ENCODE assay signal across 8 mouse cellular contexts in the genomic region with DNA sequence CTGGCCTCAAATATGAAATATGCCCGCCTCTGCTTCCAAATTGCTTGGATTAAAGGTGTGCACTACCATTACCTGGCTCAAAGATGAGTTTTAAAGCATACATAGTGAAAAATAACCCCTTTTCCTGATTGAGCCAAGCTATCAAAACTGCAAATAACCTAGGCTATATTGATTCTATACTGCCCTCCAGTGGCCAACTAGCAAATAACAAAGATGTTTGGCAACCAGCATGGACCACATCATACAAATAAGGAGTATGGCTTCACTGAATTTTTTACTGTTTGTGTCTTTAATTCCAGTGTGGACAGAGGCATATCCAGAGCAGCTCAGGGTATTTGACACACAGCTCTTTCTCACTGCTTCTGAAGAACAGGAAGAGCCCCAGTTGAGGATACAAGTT. TPM values are rescaled to one million over a fixed set of nuclear protein-coding genes. Genes with fewer than 3 reads are reported as not detected.
DNase-seq lines count a peak whose midpoint lies in the region; ATAC-seq and TF ChIP-seq lines count a peak whose summit lies in the region.

No protein-coding gene starts in this region.

- no peak for TF ChIP-seq POLR2A in kidney, adult 2 months (IDR thresholded peaks at IDR 0.05; ENCODE audit: low read depth, low read length)

- no peak for ATAC-seq in kidney, embryonic 15.5 days (replicated peaks; ENCODE audit: low FRiP score)
- ATAC-seq in midbrain, postnatal 0 days (ENCODE audit: low FRiP score), result no peak

- no peak overlapping the region for H3K4me3 ChIP-seq in kidney, adult 2 months (ENCODE audit: insufficient read depth, low read depth, low read length)
- H3K4me3 ChIP-seq in kidney, embryonic 15.5 days (replicated peaks), result no peak overlapping the region
- H3K4me3 ChIP-seq in limb, embryonic 10.5 days, result no peak overlapping the region
- no peak overlapping the region for H3K4me3 ChIP-seq in midbrain, postnatal 0 days (ENCODE audit: low read depth, low read length)

- no peaks in the 10 kb centered on the region for H3K27me3 ChIP-seq in kidney, adult 2 months (replicated peaks; ENCODE audit: control insufficient read depth, insufficient read depth, low read length)
- H3K27me3 ChIP-seq in kidney, embryonic 15.5 days, result no peaks in the 10 kb centered on the region; the same call in 1 of the 2 replicates
- no peaks in the 10 kb centered on the region for H3K27me3 ChIP-seq in limb, embryonic 10.5 days (ENCODE audit: low read depth, poor library complexity, severe bottlenecking)
- no peaks in the 10 kb centered on the region for H3K27me3 ChIP-seq in midbrain, postnatal 0 days (ENCODE audit: insufficient read depth, low read length)

- no peak overlapping the region for H3K4me2 ChIP-seq in kidney, embryonic 15.5 days
- no peak overlapping the region for H3K4me2 ChIP-seq in midbrain, postnatal 0 days (ENCODE audit: low read depth, low read length, poor library complexity, severe bottlenecking)

- no peaks in the 10 kb centered on the region for H3K36me3 ChIP-seq in kidney, adult 2 months (ENCODE audit: control insufficient read depth, insufficient read depth, low read length)
- H3K36me3 ChIP-seq in kidney, embryonic 15.5 days, result no peaks in the 10 kb centered on the region
- H3K36me3 ChIP-seq in limb, embryonic 10.5 days, result no peaks in the 10 kb centered on the region
- H3K36me3 ChIP-seq in midbrain, postnatal 0 days (ENCODE audit: insufficient read depth, low read length), result no peaks in the 10 kb centered on the region

- H3K9ac ChIP-seq in kidney, embryonic 15.5 days, result no peak overlapping the region
- H3K9ac ChIP-seq in midbrain, postnatal 0 days (replicated peaks; ENCODE audit: low read length, poor library complexity, severe bottlenecking), result no peak overlapping the region

- 0 out of 2 replicates have a peak, but pooled peaks have one; percentile 14 for TF ChIP-seq CTCF in kidney, adult 2 months (conservative IDR thresholded peaks at IDR 0.05; ENCODE audit: insufficient read depth, insufficient read length, low read depth, low read length)
- peak; percentile 86 for TF ChIP-seq CTCF in midbrain, postnatal 0 days (IDR thresholded peaks at IDR 0.05)

- H3K9me3 ChIP-seq in kidney, embryonic 15.5 days (replicated peaks), result no peaks in the 10 kb centered on the region
- no peaks in the 10 kb centered on the region for H3K9me3 ChIP-seq in limb, embryonic 10.5 days (replicated peaks)
- H3K9me3 ChIP-seq in midbrain, postnatal 0 days (ENCODE audit: low read length), result no peaks in the 10 kb centered on the region

- no peaks in the 10 kb centered on the region for H3K4me1 ChIP-seq in kidney, adult 2 months (ENCODE audit: control insufficient read depth, insufficient read depth, low read length)
- H3K4me1 ChIP-seq in kidney, embryonic 15.5 days, result no peaks in the 10 kb centered on the region
- H3K4me1 ChIP-seq in limb, embryonic 10.5 days, result no peaks in the 10 kb centered on the region
- no peaks in the 10 kb centered on the region for H3K4me1 ChIP-seq in midbrain, postnatal 0 days (ENCODE audit: insufficient read depth, low read length)

- no peak overlapping the region for H3K27ac ChIP-seq in kidney, adult 2 months (ENCODE audit: insufficient read depth, low read depth, low read length)
- no peak overlapping the region for H3K27ac ChIP-seq in kidney, embryonic 15.5 days
- H3K27ac ChIP-seq in limb, embryonic 10.5 days, result no peak overlapping the region
- no peak overlapping the region for H3K27ac ChIP-seq in midbrain, postnatal 0 days (ENCODE audit: low read depth, low read length)

- 3% methylated on average over 1 of the region's 1 CpGs for WGBS in kidney, adult 2 months
- WGBS in kidney, embryonic 15.5 days, result 0% methylated on average over 1 of the region's 1 CpGs
- WGBS in limb, embryonic 10.5 days, result 2% methylated on average over 1 of the region's 1 CpGs
- 5% methylated on average over 1 of the region's 1 CpGs for WGBS in midbrain, postnatal 0 days

- peak; percentile 61 for DNase-seq in kidney, adult 2 months
- peak; percentile 32 for DNase-seq in MEL-GATA-1-ER (ENCODE audit: extremely low read depth, low read depth)
- DNase-seq in cerebellum, postnatal 14 days, result peak; percentile 54 to 64
- peak; percentile 37 for DNase-seq in hindlimb bud, embryonic 11.5 days (ENCODE audit: extremely low spot score, low read depth, low spot score)
- peak; percentile 30 for DNase-seq in limb, embryonic 10.5 days (ENCODE audit: low spot score)
- peak; percentile 77 for DNase-seq in midbrain, postnatal 0 days (ENCODE audit: low spot score)
- no peak for DNase-seq in ovary, postnatal 36 days (ENCODE audit: low spot score)

RNA-seq across cellular contexts. Expression of gene Ccr5, which starts 7.0 kb away (rescaled TPM):
- 0.88 and 1.3 TPM in 2 replicates for polyA plus RNA-seq in kidney, adult 2 months (2012; rRNA removed)
- 0.18 and 0.65 TPM in 2 replicates for polyA plus RNA-seq in kidney, embryonic 15.5 days (2015; fragmentation: Nextera tagmentation; extraction: Ambion mirVana)
- polyA plus RNA-seq in limb, embryonic 10.5 days (2016; fragmentation: Nextera tagmentation; extraction: Ambion mirVana), result 0.15 and 0.30 TPM in 2 replicates
- 0.19 and 0.38 TPM in 2 replicates for total RNA-seq in midbrain, postnatal 0 days (2014; rRNA removed)
- 0.48 and 1.2 TPM in 2 replicates for polyA plus RNA-seq in midbrain, postnatal 0 days (2015; fragmentation: Nextera tagmentation; extraction: Ambion mirVana)

RNA-seq across cellular contexts. Expression of gene Ccr2, which starts 26.6 kb away (rescaled TPM):
- 1.4 and 2.1 TPM in 2 replicates for polyA plus RNA-seq in kidney, adult 2 months (2012; rRNA removed)
- 2.2 and 2.6 TPM in 2 replicates for polyA plus RNA-seq in kidney, embryonic 15.5 days (2015; fragmentation: Nextera tagmentation; extraction: Ambion mirVana)
- 0.14 and 0.48 TPM in 2 replicates for polyA plus RNA-seq in limb, embryonic 10.5 days (2016; fragmentation: Nextera tagmentation; extraction: Ambion mirVana)
- 0.05 TPM in 1 of 2 replicates, not detected in the other for total RNA-seq in midbrain, postnatal 0 days (2014; rRNA removed)
- 0.04 and 0.09 TPM in 2 replicates for polyA plus RNA-seq in midbrain, postnatal 0 days (2015; fragmentation: Nextera tagmentation; extraction: Ambion mirVana)
